Mouse (Mus musculus): ENCODE results near the gene Lrrfip2. TPM values are rescaled to one million over a fixed set of nuclear protein-coding genes. Genes with fewer than 3 reads are reported as not detected.

Lrrfip2 gene
- polyA plus RNA-seq, 1 experiment from 2014 or later: 65.4 TPM

DNA sequence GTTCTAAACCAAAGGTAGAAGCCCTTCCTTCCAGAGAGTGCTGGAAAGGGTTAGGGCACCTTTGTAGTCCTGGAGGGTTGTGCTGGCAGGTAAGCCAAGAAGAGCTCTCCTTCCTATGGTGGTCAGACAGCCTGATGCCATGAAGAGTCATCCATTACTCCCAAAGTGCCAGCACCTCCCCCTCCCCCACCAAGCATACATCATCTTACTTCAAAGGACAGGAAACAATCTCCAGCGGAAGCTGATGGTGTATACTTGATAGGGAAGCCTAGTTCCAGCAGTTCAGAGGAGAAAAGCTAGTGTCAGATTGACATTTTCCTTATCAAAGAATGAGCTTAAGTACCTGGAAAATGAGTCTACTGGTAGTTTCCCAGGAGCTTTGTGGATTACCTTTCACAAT is 157.8 kb downstream of the Lrrfip2 start:
- Histone ChIP-seq H3K79me2 (ENCODE audit: inconsistent target) (peaks cover 53% of the 10 kb centered on the region), H3K27ac (no peak overlapping the region), H3K36me3 (ENCODE audit: inconsistent target) (peaks cover 27% of the 10 kb centered on the region), H3K4me3 (ENCODE audit: inconsistent target) (no peak overlapping the region)
- 57% methylated on average over 1 of the region's 1 CpGs for WGBS (ENCODE audit: missing documents)

Other genes starting within 250 kb of the Lrrfip2 start
- 5.1 to 14.0 TPM (median 6.6 TPM) in 3 replicates for gene Als2cl, start 237.7 kb upstream of the Lrrfip2 start, polyA plus RNA-seq (2018)
- gene Tmie, start 237.5 kb upstream of the Lrrfip2 start, polyA plus RNA-seq (2018): 0.10 to 0.43 TPM (median 0.26 TPM) in 3 replicates
- not detected in 3 replicates for gene Fam240a, start 200.7 kb upstream of the Lrrfip2 start, polyA plus RNA-seq (2018)
- gene Tdgf1, start 171.4 kb upstream of the Lrrfip2 start, polyA plus RNA-seq (2018): not detected in 3 replicates
- not detected in 3 replicates for gene Lrrc2, start 166.0 kb upstream of the Lrrfip2 start, polyA plus RNA-seq (2018)
- not detected in 3 replicates for gene Rtp3, start 127.0 kb upstream of the Lrrfip2 start, polyA plus RNA-seq (2018)
- gene Ltf, start 98.3 kb upstream of the Lrrfip2 start, polyA plus RNA-seq (2018): 1.6 to 15.3 TPM (median 4.9 TPM) in 3 replicates
- 9.4 to 36.5 TPM (median 19.8 TPM) in 3 replicates for gene Ccrl2, start 60.1 kb upstream of the Lrrfip2 start, polyA plus RNA-seq (2018)
- gene Mlh1, start 154.2 kb downstream of the Lrrfip2 start, polyA plus RNA-seq (2018): 8.0 to 9.8 TPM (median 8.2 TPM) in 3 replicates
- gene Epm2aip1, start 154.3 kb downstream of the Lrrfip2 start, polyA plus RNA-seq (2018): 3.7 to 9.6 TPM (median 6.4 TPM) in 3 replicates
- not detected in 3 replicates for gene Trank1, start 194.1 kb downstream of the Lrrfip2 start, polyA plus RNA-seq (2018)

All from macrophage (primary cell).